Mouse (Mus musculus): ENCODE measurements around the gene Pik3r1. TPM values are rescaled to one million over a fixed set of nuclear protein-coding genes. Genes with fewer than 3 reads are reported as not detected.

Pik3r1 gene
- polyA plus RNA-seq, 1 experiment from 2014 or later = 44.6 TPM

GRCm38 (mm10) chr13:101709788-101710187, 58.2 kb downstream of the Pik3r1 start:
- H3K9me3 ChIP-seq (ENCODE audit: control insufficient read depth, low read length) = no peaks in the 10 kb centered on the region
- no peak overlapping the region for H3K4me2 ChIP-seq (replicated peaks; ENCODE audit: low read depth)
- no peak overlapping the region for H3K9ac ChIP-seq (ENCODE audit: low read length)
- H3K36me3 ChIP-seq (ENCODE audit: control insufficient read depth, insufficient read depth, low read length) = peaks cover 22% of the 10 kb centered on the region
- WGBS = 79% methylated on average over 3 of the region's 3 CpGs
- H3K27me3 ChIP-seq (ENCODE audit: control insufficient read depth, insufficient read depth, low read length) = no peaks in the 10 kb centered on the region
- H3K4me1 ChIP-seq (replicated peaks; ENCODE audit: control insufficient read depth, insufficient read depth) = no peaks in the 10 kb centered on the region; the same call in 1 of the 2 replicates
- no peak overlapping the region for H3K27ac ChIP-seq (replicated peaks)
- ATAC-seq (ENCODE audit: low FRiP score, low TSS enrichment) = no peak
- H3K4me3 ChIP-seq (ENCODE audit: low read depth, low read length) = no peak overlapping the region
- no peak for DNase-seq (ENCODE audit: low spot score)
- TF ChIP-seq CTCF (IDR thresholded peaks at IDR 0.05; ENCODE audit: low read depth) = no peak
- TF ChIP-seq EP300 (optimal IDR thresholded peaks at IDR 0.05) = no peak

- Histone ChIP-seq H3K4me3 (ENCODE audit: low read depth, low read length) (no peak overlapping the region), H3K9me3 (ENCODE audit: control insufficient read depth, low read length) (no peaks in the 10 kb centered on the region), H3K4me1 (replicated peaks; ENCODE audit: control insufficient read depth, insufficient read depth) (no peaks in the 10 kb centered on the region), H3K27ac (replicated peaks) (no peak overlapping the region), H3K9ac (ENCODE audit: low read length) (no peak overlapping the region), H3K4me2 (replicated peaks; ENCODE audit: low read depth) (no peak overlapping the region), H3K36me3 (ENCODE audit: control insufficient read depth, insufficient read depth, low read length) (peaks cover 26% of the 10 kb centered on the region), H3K27me3 (ENCODE audit: control insufficient read depth, insufficient read depth, low read length) (no peaks in the 10 kb centered on the region)
- no peak for DNase-seq (ENCODE audit: low spot score)
- no peak for ATAC-seq (ENCODE audit: low FRiP score, low TSS enrichment)
- TF ChIP-seq EP300 (optimal IDR thresholded peaks at IDR 0.05) = no peak
- no peak for TF ChIP-seq CTCF (IDR thresholded peaks at IDR 0.05; ENCODE audit: low read depth)
- WGBS = 90% methylated on average over 9 of the region's 9 CpGs
Observed at GRCm38 (mm10) chr13:101707226-101707625, 60.8 kb downstream of the Pik3r1 start.

- peaks cover 31% of the 10 kb centered on the region for H3K36me3 ChIP-seq (ENCODE audit: control insufficient read depth, insufficient read depth, low read length)
- H3K4me1 ChIP-seq (replicated peaks; ENCODE audit: control insufficient read depth, insufficient read depth) = no peaks in the 10 kb centered on the region
- no peak overlapping the region for H3K27ac ChIP-seq (replicated peaks)
- H3K9me3 ChIP-seq (ENCODE audit: control insufficient read depth, low read length) = no peaks in the 10 kb centered on the region
- H3K9ac ChIP-seq (ENCODE audit: low read length) = no peak overlapping the region
- 87% methylated on average over 7 of the region's 7 CpGs for WGBS
- H3K4me3 ChIP-seq (ENCODE audit: low read depth, low read length) = no peak overlapping the region
- no peaks in the 10 kb centered on the region for H3K27me3 ChIP-seq (ENCODE audit: control insufficient read depth, insufficient read depth, low read length)
- TF ChIP-seq EP300 (optimal IDR thresholded peaks at IDR 0.05) (no peak), CTCF (IDR thresholded peaks at IDR 0.05; ENCODE audit: low read depth) (no peak)
- H3K4me2 ChIP-seq (replicated peaks; ENCODE audit: low read depth) = no peak overlapping the region
- ATAC-seq (ENCODE audit: low FRiP score, low TSS enrichment) (no peak), DNase-seq (ENCODE audit: low spot score) (no peak)
Observed at GRCm38 (mm10) chr13:101706426-101706825, 61.6 kb downstream of the Pik3r1 start.

GRCm38 (mm10) chr13:101702096-101702775, 65.8 kb downstream of the Pik3r1 start:
- 88% methylated on average over 14 of the region's 14 CpGs for WGBS

GRCm38 (mm10) chr13:101701632-101702031, 66.4 kb downstream of the Pik3r1 start:
- 83% methylated on average over 8 of the region's 8 CpGs for WGBS
- TF ChIP-seq CTCF (IDR thresholded peaks at IDR 0.05; ENCODE audit: low read depth) (no peak), EP300 (optimal IDR thresholded peaks at IDR 0.05) (no peak)
- H3K9ac ChIP-seq (ENCODE audit: low read length) = no peak overlapping the region
- DNase-seq (ENCODE audit: low spot score) = no peak
- no peaks in the 10 kb centered on the region for H3K9me3 ChIP-seq (ENCODE audit: control insufficient read depth, low read length)
- H3K36me3 ChIP-seq (ENCODE audit: control insufficient read depth, insufficient read depth, low read length) = peaks cover 31% of the 10 kb centered on the region
- no peak overlapping the region for H3K27ac ChIP-seq (replicated peaks)
- H3K4me1 ChIP-seq (replicated peaks; ENCODE audit: control insufficient read depth, insufficient read depth) = no peaks in the 10 kb centered on the region
- ATAC-seq (ENCODE audit: low FRiP score, low TSS enrichment) = no peak
- H3K4me3 ChIP-seq (ENCODE audit: low read depth, low read length) = no peak overlapping the region
- no peak overlapping the region for H3K4me2 ChIP-seq (replicated peaks; ENCODE audit: low read depth)
- no peaks in the 10 kb centered on the region for H3K27me3 ChIP-seq (ENCODE audit: control insufficient read depth, insufficient read depth, low read length)

More at GRCm38 (mm10) chr13:101702096-101702775, 65.8 kb downstream of the Pik3r1 start:
- no peak overlapping the region for H3K4me2 ChIP-seq (replicated peaks; ENCODE audit: low read depth)
- H3K27me3 ChIP-seq (ENCODE audit: control insufficient read depth, insufficient read depth, low read length) = no peaks in the 10 kb centered on the region
- H3K36me3 ChIP-seq (ENCODE audit: control insufficient read depth, insufficient read depth, low read length) = peaks cover 35% of the 10 kb centered on the region
- H3K9me3 ChIP-seq (ENCODE audit: control insufficient read depth, low read length) = no peaks in the 10 kb centered on the region
- TF ChIP-seq CTCF (IDR thresholded peaks at IDR 0.05; ENCODE audit: low read depth) = no peak
- no peak for TF ChIP-seq EP300 (optimal IDR thresholded peaks at IDR 0.05)
- no peak overlapping the region for H3K27ac ChIP-seq (replicated peaks)
- H3K4me1 ChIP-seq (replicated peaks; ENCODE audit: control insufficient read depth, insufficient read depth) = no peaks in the 10 kb centered on the region
- no peak for DNase-seq (ENCODE audit: low spot score)
- H3K4me3 ChIP-seq (ENCODE audit: low read depth, low read length) = no peak overlapping the region
- no peak for ATAC-seq (ENCODE audit: low FRiP score, low TSS enrichment)
- no peak overlapping the region for H3K9ac ChIP-seq (ENCODE audit: low read length)

- Histone ChIP-seq H3K27ac (replicated peaks) (0 out of 2 replicates have a peak overlapping the region, but pooled peaks have one; percentile 8), H3K9me3 (ENCODE audit: control insufficient read depth, low read length) (no peaks in the 10 kb centered on the region), H3K4me3 (ENCODE audit: low read depth, low read length) (no peak overlapping the region), H3K27me3 (ENCODE audit: control insufficient read depth, insufficient read depth, low read length) (no peaks in the 10 kb centered on the region), H3K4me2 (replicated peaks; ENCODE audit: low read depth) (no peak overlapping the region), H3K36me3 (ENCODE audit: control insufficient read depth, insufficient read depth, low read length) (peaks cover 24% of the 10 kb centered on the region), H3K4me1 (replicated peaks; ENCODE audit: control insufficient read depth, insufficient read depth) (0 out of 2 replicates have a peak, but pooled peaks cover 5% of the 10 kb centered on the region), H3K9ac (ENCODE audit: low read length) (no peak overlapping the region)
- ATAC-seq (ENCODE audit: low FRiP score, low TSS enrichment) (no peak), DNase-seq (ENCODE audit: low spot score) (no peak)
- WGBS = 61% methylated on average over 5 of the region's 5 CpGs
- TF ChIP-seq EP300 (optimal IDR thresholded peaks at IDR 0.05) (no peak), CTCF (IDR thresholded peaks at IDR 0.05; ENCODE audit: low read depth) (no peak)
Observed at GRCm38 (mm10) chr13:101699742-101700141, 68.3 kb downstream of the Pik3r1 start.
